Mouse (Mus musculus): ENCODE measurements around the gene Gm15140. TPM values are rescaled to one million over a fixed set of nuclear protein-coding genes. Genes with fewer than 3 reads are reported as not detected.
"Not testable (repeated sequence)": the region's sequence is repeated elsewhere in the genome, so short reads cannot be mapped to it uniquely, and the experiment has no call there.

Gm15140 gene
- polyA plus RNA-seq (2017; shearing (Covaris generic)) = not detected

DNA sequence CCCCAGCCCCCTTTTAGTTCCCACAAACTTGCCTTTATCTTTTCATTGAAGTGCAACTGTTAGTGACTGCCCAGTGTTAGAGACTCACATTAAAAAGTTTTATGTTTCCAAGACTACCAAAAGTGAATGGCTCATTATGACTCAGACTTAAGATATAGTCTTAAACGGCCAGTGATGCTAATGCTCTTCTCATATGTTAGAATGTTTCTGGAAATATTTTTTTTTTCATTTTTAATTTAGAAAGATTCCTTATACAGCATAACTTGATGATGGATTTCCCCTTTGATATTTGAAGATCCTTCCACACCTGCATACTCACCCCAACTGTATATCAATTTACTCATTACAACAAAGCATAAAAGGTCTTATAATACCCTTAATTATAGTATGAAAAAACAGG, at the start of gene Gm15140:
Gene Gm15140, minus strand, starts transcription at position 101 of the 400 bp plus-strand sequence.
- ATAC-seq = not testable (repeated sequence)

Other genes starting within 250 kb of the Gm15140 start
- gene Samt1, start 108.0 kb downstream of the Gm15140 start, polyA plus RNA-seq (2017; shearing (Covaris generic)) = not detected
- gene 4921511M17Rik, start 86.9 kb downstream of the Gm15140 start, polyA plus RNA-seq (2017; shearing (Covaris generic)) = not detected
- not detected for gene Gm10057, start 65.6 kb downstream of the Gm15140 start, polyA plus RNA-seq (2017; shearing (Covaris generic))
- not detected for gene 4930524N10Rik, start 222.7 kb upstream of the Gm15140 start, polyA plus RNA-seq (2017; shearing (Covaris generic))